Mouse (Mus musculus) kidney, adult 2 months (tissue): Measurements from ENCODE around the gene Asxl2. TPM values are rescaled to one million over a fixed set of nuclear protein-coding genes. Genes with fewer than 3 reads are reported as not detected.
"Not testable (repeated sequence)": the region's sequence is repeated elsewhere in the genome, so short reads cannot be mapped to it uniquely, and the experiment has no call there.

Experiments
- DNase-seq: peaks from one replicate; pipeline ENCODE4 v3.0.0; 2021
- H3K27ac ChIP-seq: fragments of 200-500 bp; 2 replicates; pipeline ENCODE4 v1.5.1; 2012; ENCODE audit warnings: low read depth, low read length, control low read depth, inconsistent platforms; ENCODE audit not compliant: insufficient read depth
- H3K27me3 ChIP-seq: fragments of 200-500 bp; replicated peaks from 2 replicates; pipeline ENCODE4 v1.6.1; 2012; ENCODE audit warnings: mild to moderate bottlenecking, moderate library complexity, low read length, inconsistent platforms; ENCODE audit not compliant: control insufficient read depth, insufficient read depth
- H3K36me3 ChIP-seq: fragments of 200-500 bp; 2 replicates; pipeline ENCODE4 v1.6.1; 2012; ENCODE audit warnings: mild to moderate bottlenecking, moderate library complexity, low read length, inconsistent platforms; ENCODE audit not compliant: control insufficient read depth, insufficient read depth
- H3K4me1 ChIP-seq: fragments of 200-500 bp; 2 replicates; pipeline ENCODE4 v1.6.1; 2011; ENCODE audit warnings: low read length; ENCODE audit not compliant: control insufficient read depth, insufficient read depth
- H3K4me3 ChIP-seq: fragments of 200-500 bp; 2 replicates; pipeline ENCODE4 v1.5.1; 2011; ENCODE audit warnings: mild to moderate bottlenecking, low read depth, low read length, control low read depth; ENCODE audit not compliant: insufficient read depth
- CTCF ChIP-seq: fragments of 200-500 bp; conservative IDR thresholded peaks from 2 replicates; pipeline ENCODE4 v1.5.1; 2011; ENCODE audit warnings: low read depth, mild to moderate bottlenecking, control low read depth, low read length, moderate library complexity, mixed read lengths; ENCODE audit not compliant: insufficient read depth, insufficient read length
- POLR2A ChIP-seq: fragments of 200-500 bp; IDR thresholded peaks from one replicate; pipeline ENCODE4 v1.6.1; 2011; ENCODE audit warnings: low read depth, low read length, control low read depth
- WGBS: fragments of 180-500 bp; shearing (Covaris S2); methylation state at CpG from one replicate; pipeline ENCODE4 v1.1.7; 2018; 5-methylcytosine and 5-hydroxymethylcytosine counted together
- polyA plus RNA-seq: library from polyadenylated mRNA; depleted of rRNA; stranded (reverse); fragments of >200 nt; gene quantifications from 2 replicates; pipeline ENCODE4 v1.2.3, GENCODE M21; 2012

The Asxl2 gene
- polyA plus RNA-seq, 1 experiment, result 8.2 TPM

DNA sequence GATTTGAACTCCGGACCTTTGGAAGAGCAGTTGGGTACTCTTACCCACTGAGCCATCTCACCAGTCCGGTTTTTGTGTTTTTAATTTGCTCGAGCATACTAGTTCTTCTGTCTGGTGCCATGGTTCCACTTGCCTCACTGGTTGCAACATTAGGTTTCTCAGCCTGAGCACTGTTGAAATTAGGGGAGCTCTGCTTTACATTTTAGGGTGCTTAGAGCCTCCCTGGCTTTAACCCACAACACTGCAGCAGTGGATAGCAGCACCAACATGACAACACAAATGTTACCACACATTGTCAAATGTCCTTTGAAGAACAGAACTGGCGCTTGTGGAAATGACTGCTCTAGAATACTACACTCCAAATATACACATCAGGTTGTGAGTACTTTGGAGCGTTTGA, 98.9 kb downstream of the Asxl2 start:
- no peak overlapping the region for H3K27ac ChIP-seq
- no peak for DNase-seq
- TF ChIP-seq CTCF, result no peak
- no peak for TF ChIP-seq POLR2A
- no peaks in the 10 kb centered on the region for H3K27me3 ChIP-seq
- no peaks in the 10 kb centered on the region for H3K4me1 ChIP-seq
- H3K36me3 ChIP-seq, result no peaks in the 10 kb centered on the region
- no peak overlapping the region for H3K4me3 ChIP-seq
- 92% methylated on average over 5 of the region's 5 CpGs for WGBS

GRCm38 (mm10) chr12:3535446-3535845, 108.8 kb downstream of the Asxl2 start:
- not testable (repeated sequence) for H3K27me3 ChIP-seq, H3K4me1 ChIP-seq, DNase-seq, H3K27ac ChIP-seq, H3K36me3 ChIP-seq, H3K4me3 ChIP-seq
- 88% methylated on average over 1 of the region's 1 CpGs for WGBS

DNA sequence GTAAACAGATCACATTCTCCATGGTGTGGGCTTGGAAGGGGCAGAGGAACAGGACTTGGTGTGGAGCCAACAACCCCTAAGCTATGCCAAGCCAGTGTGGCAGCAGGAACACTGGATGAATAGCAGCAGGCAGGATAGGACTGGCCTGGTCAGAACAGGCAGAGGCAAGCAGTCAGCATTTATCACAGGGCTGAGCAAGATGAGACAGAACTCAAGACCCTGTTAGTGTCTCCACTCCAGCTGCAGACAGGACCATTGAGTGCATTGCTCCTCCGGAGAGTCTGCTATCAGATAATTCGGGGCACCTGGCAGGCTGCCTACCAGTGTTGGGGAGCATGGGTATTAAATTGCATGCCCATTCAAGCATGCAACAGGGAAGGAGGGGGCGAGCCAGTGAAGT, 111.0 kb downstream of the Asxl2 start:
- TF ChIP-seq CTCF, result no peak
- TF ChIP-seq POLR2A, result no peak
- Histone ChIP-seq H3K4me3 (no peak overlapping the region), H3K27me3 (no peaks in the 10 kb centered on the region), H3K36me3 (no peaks in the 10 kb centered on the region), H3K27ac (no peak overlapping the region), H3K4me1 (0 out of 2 replicates have a peak, but pooled peaks cover 3% of the 10 kb centered on the region)
- DNase-seq, result peak; percentile 56
- WGBS, result 24% methylated on average over 3 of the region's 3 CpGs

DNA sequence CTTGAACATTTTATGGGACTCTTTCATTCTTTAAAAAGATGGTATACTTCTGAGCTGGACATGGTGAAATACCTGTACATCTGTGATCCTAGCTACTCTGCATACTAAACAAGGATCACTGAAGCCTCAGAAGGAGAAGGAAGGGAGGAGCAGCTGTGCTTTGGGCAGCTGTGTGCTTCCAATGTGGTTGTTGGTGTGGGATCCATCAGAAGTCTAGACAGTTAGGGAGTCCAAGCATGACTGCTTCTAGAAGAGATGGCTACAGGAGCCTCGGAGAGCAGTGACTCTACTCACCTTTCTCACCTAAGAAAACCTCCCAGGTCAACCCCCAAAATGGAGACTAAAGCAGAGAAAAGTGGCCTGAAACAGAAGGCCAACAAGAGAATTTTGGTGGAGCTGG, 111.4 kb downstream of the Asxl2 start:
- Histone ChIP-seq H3K4me1 (0 out of 2 replicates have a peak, but pooled peaks cover 3% of the 10 kb centered on the region), H3K36me3 (no peaks in the 10 kb centered on the region), H3K27ac (no peak overlapping the region), H3K4me3 (no peak overlapping the region), H3K27me3 (no peaks in the 10 kb centered on the region)
- DNase-seq, result no peak
- TF ChIP-seq CTCF (no peak), POLR2A (no peak)
- 38% methylated on average over 1 of the region's 1 CpGs for WGBS

GRCm38 (mm10) chr12:3539605-3540004, 112.9 kb downstream of the Asxl2 start:
- WGBS, result 77% methylated on average over 2 of the region's 2 CpGs
- H3K4me1 ChIP-seq, result 0 out of 2 replicates have a peak, but pooled peaks cover 3% of the 10 kb centered on the region

GRCm38 (mm10) chr12:3540871-3541270, 114.2 kb downstream of the Asxl2 start:
- TF ChIP-seq POLR2A, result no peak
- no peak for TF ChIP-seq CTCF
- H3K4me3 ChIP-seq, result no peak overlapping the region
- H3K4me1 ChIP-seq, result 0 out of 2 replicates have a peak, but pooled peaks cover 3% of the 10 kb centered on the region
- no peak for DNase-seq
- H3K36me3 ChIP-seq, result no peaks in the 10 kb centered on the region
- no peak overlapping the region for H3K27ac ChIP-seq
- no peaks in the 10 kb centered on the region for H3K27me3 ChIP-seq
- 96% methylated on average over 7 of the region's 7 CpGs for WGBS

More at GRCm38 (mm10) chr12:3539605-3540004, 112.9 kb downstream of the Asxl2 start:
- no peak overlapping the region for H3K27ac ChIP-seq
- no peak overlapping the region for H3K4me3 ChIP-seq
- no peak for TF ChIP-seq POLR2A
- TF ChIP-seq CTCF, result no peak
- no peaks in the 10 kb centered on the region for H3K27me3 ChIP-seq
- DNase-seq, result no peak
- no peaks in the 10 kb centered on the region for H3K36me3 ChIP-seq

DNA sequence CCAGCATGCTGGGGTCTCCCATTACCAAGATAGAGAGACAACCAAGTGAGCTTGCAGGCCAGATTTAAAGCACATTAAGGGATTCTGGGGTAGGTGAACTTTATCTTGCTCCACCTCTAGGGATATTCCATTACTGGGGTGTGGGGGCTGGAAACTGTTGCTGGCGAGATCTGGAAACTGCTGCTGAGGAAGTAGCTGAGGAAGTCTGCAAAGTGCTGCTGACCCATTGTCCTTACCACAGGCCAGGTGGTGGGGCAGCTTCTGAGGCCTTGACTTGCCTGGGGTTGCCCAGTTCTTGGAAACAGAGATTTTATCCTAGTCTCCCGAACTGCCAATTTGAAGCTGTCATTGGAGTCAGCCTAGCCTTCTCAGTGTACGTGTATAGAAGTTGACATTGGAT, 118.8 kb downstream of the Asxl2 start:
- TF ChIP-seq CTCF (no peak), POLR2A (no peak)
- no peak overlapping the region for H3K27ac ChIP-seq
- 83% methylated on average over 3 of the region's 3 CpGs for whole genome bisulfite sequencing
- H3K4me1 ChIP-seq, result no peaks in the 10 kb centered on the region
- no peak for DNase-seq
- no peak overlapping the region for H3K4me3 ChIP-seq
- no peaks in the 10 kb centered on the region for H3K27me3 ChIP-seq
- no peaks in the 10 kb centered on the region for H3K36me3 ChIP-seq

GRCm38 (mm10) chr12:3546121-3546658, 119.5 kb downstream of the Asxl2 start:
- Histone ChIP-seq H3K4me1 (no peaks in the 10 kb centered on the region), H3K27ac (no peak overlapping the region), H3K4me3 (no peak overlapping the region), H3K27me3 (no peaks in the 10 kb centered on the region), H3K36me3 (no peaks in the 10 kb centered on the region)
- no peak for TF ChIP-seq POLR2A
- no peak for TF ChIP-seq CTCF
- 77% methylated on average over 4 of the region's 4 CpGs for WGBS
- no peak for DNase-seq
